In the genomic region with DNA sequence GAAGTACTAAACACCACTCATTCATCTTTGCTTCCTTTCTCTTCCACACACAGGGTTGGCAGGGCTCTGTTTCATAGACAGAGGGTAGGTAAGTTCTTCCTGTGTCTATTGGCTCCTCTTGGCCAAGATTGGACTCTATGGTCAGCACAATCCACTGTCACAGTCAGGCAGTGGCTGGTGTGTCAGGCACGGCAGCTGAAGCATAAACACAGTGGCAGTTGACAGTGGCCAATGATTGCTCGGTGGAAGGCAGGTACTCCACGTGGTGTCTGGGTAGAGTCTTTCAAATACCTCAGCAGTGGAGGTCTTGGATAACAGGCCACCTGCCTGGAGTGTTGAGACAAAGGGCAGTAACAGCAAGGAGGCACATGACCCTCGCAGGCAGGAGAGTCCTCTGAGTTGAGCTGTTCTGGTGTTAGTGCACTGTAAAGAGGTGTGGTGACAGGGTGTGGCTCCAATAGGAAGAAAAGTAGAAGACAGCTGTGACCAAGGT, we compare ENCODE assay signal across 16 mouse cellular contexts. TPM values are rescaled to one million over a fixed set of nuclear protein-coding genes. Genes with fewer than 3 reads are reported as not detected.
DNase-seq lines count a peak whose midpoint lies in the region; ATAC-seq and TF ChIP-seq lines count a peak whose summit lies in the region.
"Had no signal": no experiment of that assay in that cellular context is flagged by ENCODE, and none has a peak within 500 bp of the region (broad histone marks: within the 10 kb centered on the region; RNA-seq: fewer than 3 reads in every experiment).

No protein-coding gene starts in this region.

- intact Hi-C loops in gastrocnemius, postnatal 36 days (cut with DNase I): no loop called here

- no peak overlapping the region for H3K4me2 ChIP-seq in hindbrain, embryonic 13.5 days
- no peak overlapping the region for H3K4me2 ChIP-seq in liver, embryonic 11.5 days

- 0 out of 2 replicates have a peak, but pooled peaks cover 4% of the 10 kb centered on the region for H3K27me3 ChIP-seq in embryonic facial prominence, embryonic 10.5 days (replicated peaks; ENCODE audit: low read depth, poor library complexity, severe bottlenecking)
- no peaks in the 10 kb centered on the region for H3K27me3 ChIP-seq in hindbrain, embryonic 13.5 days
- no peaks in the 10 kb centered on the region for H3K27me3 ChIP-seq in small intestine, adult 2 months (ENCODE audit: control insufficient read depth, insufficient read depth, low read length)
- H3K27me3 ChIP-seq in liver, embryonic 11.5 days (replicated peaks; ENCODE audit: control insufficient read depth, insufficient read depth, low read length): no peaks in the 10 kb centered on the region

- H3K9me3 ChIP-seq in embryonic facial prominence, embryonic 10.5 days: no peaks in the 10 kb centered on the region
- no peaks in the 10 kb centered on the region for H3K9me3 ChIP-seq in hindbrain, embryonic 13.5 days
- no peaks in the 10 kb centered on the region for H3K9me3 ChIP-seq in liver, embryonic 11.5 days (ENCODE audit: control insufficient read depth, low read length)

- DNase-seq in layer of hippocampus, adult 2 months (ENCODE audit: low spot score in 2 of 2): no peak
- DNase-seq in layer of hippocampus, postnatal 14 days (ENCODE audit: low spot score in 2 of 2): no peak
- DNase-seq in embryonic facial prominence, embryonic 10.5 days (ENCODE audit: low spot score): peak; percentile 34
- no peak for DNase-seq in liver, embryonic 11.5 days (ENCODE audit: low spot score)
- DNase-seq in thymus, postnatal 36 days: no peak
- no peak for DNase-seq in gastrocnemius, postnatal 36 days
- DNase-seq: cerebellum, postnatal 36 days; heart, adult 2 months; heart, postnatal 4 days; thymus, postnatal 4 days had no signal

- no peak for TF ChIP-seq CTCF in layer of hippocampus, adult 2 months (conservative IDR thresholded peaks at IDR 0.05)
- TF ChIP-seq CTCF in small intestine, adult 2 months (IDR thresholded peaks at IDR 0.05; ENCODE audit: extremely low read depth, insufficient read length, insufficient replicate concordance, low read depth, low read length): no peak

- no peak overlapping the region for H3K4me3 ChIP-seq in layer of hippocampus, adult 2 months
- no peak overlapping the region for H3K4me3 ChIP-seq in embryonic facial prominence, embryonic 10.5 days
- H3K4me3 ChIP-seq in hindbrain, embryonic 13.5 days: no peak overlapping the region
- H3K4me3 ChIP-seq in small intestine, adult 2 months (ENCODE audit: low read depth, low read length): no peak overlapping the region
- no peak overlapping the region for H3K4me3 ChIP-seq in liver, embryonic 11.5 days (ENCODE audit: low read depth, low read length)
- H3K4me3 ChIP-seq: heart, adult 2 months had no signal

- no peak for ATAC-seq in hindbrain, embryonic 13.5 days (ENCODE audit: low FRiP score)
- no peak for ATAC-seq in liver, embryonic 11.5 days (replicated peaks; ENCODE audit: low FRiP score)

- WGBS in embryonic facial prominence, embryonic 10.5 days: 21% methylated on average over 4 of the region's 4 CpGs
- 23% methylated on average over 4 of the region's 4 CpGs for WGBS in hindbrain, embryonic 13.5 days
- WGBS in small intestine, adult 2 months: 18% methylated on average over 4 of the region's 4 CpGs
- 52% methylated on average over 4 of the region's 4 CpGs for WGBS in liver, embryonic 11.5 days

- TF ChIP-seq POLR2A in small intestine, adult 2 months (IDR thresholded peaks at IDR 0.05; ENCODE audit: low read depth, low read length): no peak; the same call in 1 of the 2 replicates

- H3K27ac ChIP-seq in layer of hippocampus, adult 2 months: peak overlapping the region; percentile 67
- peak overlapping the region; percentile 77 for H3K27ac ChIP-seq in embryonic facial prominence, embryonic 10.5 days (replicated peaks)
- peak overlapping the region; percentile 12; the same call in 1 of the 2 replicates for H3K27ac ChIP-seq in hindbrain, embryonic 13.5 days
- peak overlapping the region; percentile 82 for H3K27ac ChIP-seq in small intestine, adult 2 months (ENCODE audit: insufficient read depth, low read depth, low read length)
- no peak overlapping the region for H3K27ac ChIP-seq in liver, embryonic 11.5 days (ENCODE audit: low read depth, low read length)
- H3K27ac ChIP-seq: heart, adult 2 months had no signal

- no peak overlapping the region for H3K9ac ChIP-seq in hindbrain, embryonic 13.5 days
- H3K9ac ChIP-seq in liver, embryonic 11.5 days (ENCODE audit: low read depth, low read length): no peak overlapping the region

- H3K4me1 ChIP-seq in embryonic facial prominence, embryonic 10.5 days: peaks cover 36% of the 10 kb centered on the region
- peaks cover 21% of the 10 kb centered on the region for H3K4me1 ChIP-seq in hindbrain, embryonic 13.5 days (replicated peaks)
- peaks cover 21% of the 10 kb centered on the region; the same call in 1 of the 2 replicates for H3K4me1 ChIP-seq in small intestine, adult 2 months (ENCODE audit: control insufficient read depth, insufficient read depth, insufficient read length, low read length)
- no peaks in the 10 kb centered on the region for H3K4me1 ChIP-seq in liver, embryonic 11.5 days (replicated peaks; ENCODE audit: control insufficient read depth, insufficient read depth, low read length)

- no peaks in the 10 kb centered on the region for H3K36me3 ChIP-seq in embryonic facial prominence, embryonic 10.5 days (replicated peaks)
- H3K36me3 ChIP-seq in hindbrain, embryonic 13.5 days: no peaks in the 10 kb centered on the region
- no peaks in the 10 kb centered on the region for H3K36me3 ChIP-seq in small intestine, adult 2 months (ENCODE audit: control insufficient read depth, insufficient read depth, low read length)
- H3K36me3 ChIP-seq in liver, embryonic 11.5 days (ENCODE audit: control insufficient read depth, insufficient read depth, low read length): no peaks in the 10 kb centered on the region

RNA-seq across cellular contexts. Expression of a gene that starts 13.1 kb away (rescaled TPM):
- under 1 TPM; 0.20 to 0.37 TPM for total RNA-seq in layer of hippocampus, adult 2 months (2021)
- total RNA-seq in layer of hippocampus, postnatal 14 days (2021): under 1 TPM; 0.21 to 0.41 TPM
- 0.06 and 0.16 TPM in 2 replicates for polyA plus RNA-seq in embryonic facial prominence, embryonic 10.5 days (2016; fragmentation: Nextera tagmentation; extraction: Ambion mirVana)
- not detected in 2 replicates for polyA plus RNA-seq in hindbrain, embryonic 13.5 days (2015; fragmentation: Nextera tagmentation; extraction: Ambion mirVana)
- polyA plus RNA-seq in small intestine, adult 2 months (2012; rRNA removed): 0.04 and 0.05 TPM in 2 replicates
- polyA plus RNA-seq in liver, embryonic 11.5 days (2014; fragmentation: Nextera tagmentation; extraction: Ambion mirVana): not detected in 2 replicates
- under 1 TPM; 0.17 to 0.33 TPM for total RNA-seq in gastrocnemius, postnatal 36 days (2021)
- total RNA-seq: liver, adult 2 months; neutrophil, adult 5-6 weeks had no signal
- polyA plus RNA-seq: C2C12; liver, adult 2 months had no signal

RNA-seq across cellular contexts. Expression of a gene that starts 15.5 kb away (rescaled TPM):
- total RNA-seq in layer of hippocampus, adult 2 months (2021): under 1 TPM; 0.31 to 0.32 TPM
- under 1 TPM; 0.65 to 0.79 TPM for total RNA-seq in layer of hippocampus, postnatal 14 days (2021)
- 0.11 TPM in 1 of 2 replicates, not detected in the other for polyA plus RNA-seq in embryonic facial prominence, embryonic 10.5 days (2016; fragmentation: Nextera tagmentation; extraction: Ambion mirVana)
- polyA plus RNA-seq in hindbrain, embryonic 13.5 days (2015; fragmentation: Nextera tagmentation; extraction: Ambion mirVana): 0.05 TPM in 1 of 2 replicates, not detected in the other
- polyA plus RNA-seq in small intestine, adult 2 months (2012; rRNA removed): 7.3 and 20.9 TPM in 2 replicates
- polyA plus RNA-seq in liver, embryonic 11.5 days (2014; fragmentation: Nextera tagmentation; extraction: Ambion mirVana): 1.2 and 1.9 TPM in 2 replicates
- total RNA-seq in gastrocnemius, postnatal 36 days (2021): under 1 TPM in 1 of 2 experiments, not detected in 1; 0.07 TPM
- total RNA-seq: neutrophil, adult 5-6 weeks had no signal
- polyA plus RNA-seq: C2C12; heart, adult 2 months had no signal

RNA-seq across cellular contexts. Expression of a gene that starts 43.7 kb away (rescaled TPM):
- total RNA-seq in layer of hippocampus, adult 2 months (2021): 100 to 1,000 TPM; 235 to 270 TPM
- 100 to 1,000 TPM; 479 to 510 TPM for total RNA-seq in layer of hippocampus, postnatal 14 days (2021)
- polyA plus RNA-seq in embryonic facial prominence, embryonic 10.5 days (2016; fragmentation: Nextera tagmentation; extraction: Ambion mirVana): 149 and 175 TPM in 2 replicates
- 14.6 and 17.8 TPM in 2 replicates for polyA plus RNA-seq in hindbrain, embryonic 13.5 days (2015; fragmentation: Nextera tagmentation; extraction: Ambion mirVana)
- 1.7 and 2.0 TPM in 2 replicates for polyA plus RNA-seq in small intestine, adult 2 months (2012; rRNA removed)
- polyA plus RNA-seq in liver, embryonic 11.5 days (2014; fragmentation: Nextera tagmentation; extraction: Ambion mirVana): 1.7 and 2.6 TPM in 2 replicates
- total RNA-seq in gastrocnemius, postnatal 36 days (2021): 1 to 10 TPM; 3.1 to 4.9 TPM
- total RNA-seq: neutrophil, adult 5-6 weeks had no signal
- polyA plus RNA-seq: C2C12 had no signal

RNA-seq across cellular contexts. Expression of a gene that starts 45.6 kb away (rescaled TPM):
- not detected for total RNA-seq in layer of hippocampus, adult 2 months (2021)
- total RNA-seq in layer of hippocampus, postnatal 14 days (2021): not detected
- not detected in 2 replicates for polyA plus RNA-seq in embryonic facial prominence, embryonic 10.5 days (2016; fragmentation: Nextera tagmentation; extraction: Ambion mirVana)
- not detected in 2 replicates for polyA plus RNA-seq in hindbrain, embryonic 13.5 days (2015; fragmentation: Nextera tagmentation; extraction: Ambion mirVana)
- polyA plus RNA-seq in small intestine, adult 2 months (2012; rRNA removed): 0.03 and 0.20 TPM in 2 replicates
- polyA plus RNA-seq in liver, embryonic 11.5 days (2014; fragmentation: Nextera tagmentation; extraction: Ambion mirVana): 0.03 TPM in 1 of 2 replicates, not detected in the other
- not detected for total RNA-seq in gastrocnemius, postnatal 36 days (2021)
- total RNA-seq: heart, adult 2 months; layer of hippocampus, adult 8-10 months; neutrophil, adult 5-6 weeks had no signal
- polyA plus RNA-seq: C2C12; heart, adult 2 months had no signal

RNA-seq across cellular contexts. Expression of a gene that starts 56.0 kb away (rescaled TPM):
- 10 to 100 TPM; 11.3 to 11.7 TPM for total RNA-seq in layer of hippocampus, adult 2 months (2021)
- total RNA-seq in layer of hippocampus, postnatal 14 days (2021): 10 to 100 TPM; 16.3 to 17.0 TPM
- polyA plus RNA-seq in embryonic facial prominence, embryonic 10.5 days (2016; fragmentation: Nextera tagmentation; extraction: Ambion mirVana): 26.0 and 27.8 TPM in 2 replicates
- 12.3 and 12.9 TPM in 2 replicates for polyA plus RNA-seq in hindbrain, embryonic 13.5 days (2015; fragmentation: Nextera tagmentation; extraction: Ambion mirVana)
- 6.8 and 14.2 TPM in 2 replicates for polyA plus RNA-seq in small intestine, adult 2 months (2012; rRNA removed)
- polyA plus RNA-seq in liver, embryonic 11.5 days (2014; fragmentation: Nextera tagmentation; extraction: Ambion mirVana): 5.7 and 7.7 TPM in 2 replicates
- total RNA-seq in gastrocnemius, postnatal 36 days (2021): 1 to 10 TPM; 8.1 to 8.3 TPM
